Mouse (Mus musculus): ENCODE measurements around the gene Mrpl38. TPM values are rescaled to one million over a fixed set of nuclear protein-coding genes. Genes with fewer than 3 reads are reported as not detected.

Mrpl38 gene
- polyA plus RNA-seq, 1 experiment from 2014 or later = 44.1 TPM

- no peaks in the 10 kb centered on the region for H3K27me3 ChIP-seq (replicated peaks; ENCODE audit: insufficient read depth, low read length)
- no peak for TF ChIP-seq EP300 (IDR thresholded peaks at IDR 0.05)
- TF ChIP-seq CTCF (IDR thresholded peaks at IDR 0.05) = no peak
- peak overlapping the region; percentile 55 for H3K27ac ChIP-seq (ENCODE audit: low read length)
- H3K4me3 ChIP-seq (ENCODE audit: low read depth, low read length) = no peak overlapping the region
- no peak overlapping the region for H3K9ac ChIP-seq (replicated peaks; ENCODE audit: low read depth)
- 29% methylated on average over 3 of the region's 4 CpGs for WGBS
- no peak overlapping the region for H3K4me2 ChIP-seq (replicated peaks; ENCODE audit: low read depth, low read length)
- no peaks in the 10 kb centered on the region for H3K9me3 ChIP-seq (ENCODE audit: low read length)
- H3K36me3 ChIP-seq (ENCODE audit: insufficient read depth, low read length) = 0 out of 2 replicates have a peak, but pooled peaks cover 6% of the 10 kb centered on the region
- ATAC-seq (no peak), DNase-seq (ENCODE audit: low spot score) (no peak)
- H3K4me1 ChIP-seq (ENCODE audit: insufficient read depth, low read depth, low read length) = peaks cover 20% of the 10 kb centered on the region
Measured at GRCm38 (mm10) chr11:116102472-116102871, 36.2 kb downstream of the Mrpl38 start.

DNA sequence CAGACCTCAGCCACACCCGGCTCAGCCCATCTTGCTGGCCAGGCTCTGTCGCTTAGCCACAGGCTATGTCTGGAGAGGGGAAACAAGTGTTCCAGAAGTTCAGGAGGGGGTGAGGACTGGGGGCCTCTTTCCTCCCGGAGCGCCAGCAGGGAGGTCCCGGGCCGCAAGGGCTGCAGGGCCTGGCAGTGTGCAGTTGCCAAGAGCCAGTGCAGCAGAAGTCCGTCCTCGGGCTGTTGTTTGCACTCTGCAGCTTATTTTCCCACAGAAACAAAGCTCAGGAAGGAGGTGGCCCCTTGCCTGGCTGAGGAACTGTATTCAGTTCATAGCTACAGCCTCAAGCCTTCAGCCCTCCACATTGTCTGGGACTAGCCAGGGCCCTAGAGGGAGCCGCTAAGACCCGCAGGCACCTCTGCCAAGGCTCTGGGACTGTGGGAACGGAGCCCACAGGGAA, 36.7 kb downstream of the Mrpl38 start:
- Histone ChIP-seq H3K4me2 (replicated peaks; ENCODE audit: low read depth, low read length) (no peak overlapping the region; the same call in 1 of the 2 replicates), H3K9me3 (ENCODE audit: low read length) (no peaks in the 10 kb centered on the region), H3K27me3 (replicated peaks; ENCODE audit: insufficient read depth, low read length) (no peaks in the 10 kb centered on the region), H3K27ac (ENCODE audit: low read length) (peak overlapping the region; percentile 55), H3K4me1 (ENCODE audit: insufficient read depth, low read depth, low read length) (peaks cover 16% of the 10 kb centered on the region), H3K36me3 (ENCODE audit: insufficient read depth, low read length) (0 out of 2 replicates have a peak, but pooled peaks cover 6% of the 10 kb centered on the region), H3K4me3 (ENCODE audit: low read depth, low read length) (no peak overlapping the region), H3K9ac (replicated peaks; ENCODE audit: low read depth) (no peak overlapping the region)
- WGBS = 13% methylated on average over 11 of the region's 11 CpGs
- TF ChIP-seq EP300 (IDR thresholded peaks at IDR 0.05) (no peak), CTCF (IDR thresholded peaks at IDR 0.05) (peak; percentile 17)
- ATAC-seq (peak; percentile 42), DNase-seq (ENCODE audit: low spot score) (no peak)

GRCm38 (mm10) chr11:116100839-116101238, 37.8 kb downstream of the Mrpl38 start:
- H3K9ac ChIP-seq (replicated peaks; ENCODE audit: low read depth) = no peak overlapping the region
- H3K27me3 ChIP-seq (replicated peaks; ENCODE audit: insufficient read depth, low read length) = no peaks in the 10 kb centered on the region
- no peak overlapping the region for H3K4me2 ChIP-seq (replicated peaks; ENCODE audit: low read depth, low read length)
- H3K9me3 ChIP-seq (ENCODE audit: low read length) = no peaks in the 10 kb centered on the region
- no peak overlapping the region for H3K4me3 ChIP-seq (ENCODE audit: low read depth, low read length)
- no peak for ATAC-seq
- H3K27ac ChIP-seq (ENCODE audit: low read length) = no peak overlapping the region
- DNase-seq (ENCODE audit: low spot score) = no peak
- 0 out of 2 replicates have a peak, but pooled peaks cover 1% of the 10 kb centered on the region for H3K36me3 ChIP-seq (ENCODE audit: insufficient read depth, low read length)
- H3K4me1 ChIP-seq (ENCODE audit: insufficient read depth, low read depth, low read length) = peaks cover 16% of the 10 kb centered on the region
- TF ChIP-seq EP300 (IDR thresholded peaks at IDR 0.05) (no peak), CTCF (IDR thresholded peaks at IDR 0.05) (no peak)
- WGBS = 86% methylated on average over 7 of the region's 7 CpGs

DNA sequence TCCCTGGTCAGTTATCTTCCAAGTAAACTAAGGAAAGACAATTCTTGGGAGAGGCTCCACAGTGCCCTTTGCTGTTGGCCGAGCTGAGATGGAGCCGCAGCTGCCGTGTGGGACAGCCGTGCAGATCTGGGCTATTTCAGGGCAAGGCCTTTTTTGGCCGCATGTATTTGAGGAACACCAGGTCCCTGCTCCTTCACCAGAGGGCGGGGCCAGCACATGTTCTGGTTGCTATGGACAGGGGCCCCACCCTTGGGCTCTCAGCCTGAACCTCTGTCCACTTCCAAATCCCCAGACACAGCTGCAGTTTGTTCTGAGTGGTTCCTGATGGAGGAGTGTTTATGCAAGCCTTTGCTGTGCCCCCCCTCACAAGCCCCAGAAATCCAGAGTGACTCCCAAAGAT, 38.3 kb downstream of the Mrpl38 start:
- TF ChIP-seq CTCF (IDR thresholded peaks at IDR 0.05) (no peak), EP300 (IDR thresholded peaks at IDR 0.05) (no peak)
- Histone ChIP-seq H3K9me3 (ENCODE audit: low read length) (no peaks in the 10 kb centered on the region), H3K4me3 (ENCODE audit: low read depth, low read length) (no peak overlapping the region), H3K36me3 (ENCODE audit: insufficient read depth, low read length) (no peaks in the 10 kb centered on the region), H3K27ac (ENCODE audit: low read length) (no peak overlapping the region), H3K9ac (replicated peaks; ENCODE audit: low read depth) (no peak overlapping the region), H3K4me1 (ENCODE audit: insufficient read depth, low read depth, low read length) (peaks cover 16% of the 10 kb centered on the region), H3K4me2 (replicated peaks; ENCODE audit: low read depth, low read length) (no peak overlapping the region), H3K27me3 (replicated peaks; ENCODE audit: insufficient read depth, low read length) (no peaks in the 10 kb centered on the region)
- peak; percentile 66 for ATAC-seq
- peak; percentile 85 for DNase-seq (ENCODE audit: low spot score)
- 37% methylated on average over 6 of the region's 6 CpGs for WGBS

DNA sequence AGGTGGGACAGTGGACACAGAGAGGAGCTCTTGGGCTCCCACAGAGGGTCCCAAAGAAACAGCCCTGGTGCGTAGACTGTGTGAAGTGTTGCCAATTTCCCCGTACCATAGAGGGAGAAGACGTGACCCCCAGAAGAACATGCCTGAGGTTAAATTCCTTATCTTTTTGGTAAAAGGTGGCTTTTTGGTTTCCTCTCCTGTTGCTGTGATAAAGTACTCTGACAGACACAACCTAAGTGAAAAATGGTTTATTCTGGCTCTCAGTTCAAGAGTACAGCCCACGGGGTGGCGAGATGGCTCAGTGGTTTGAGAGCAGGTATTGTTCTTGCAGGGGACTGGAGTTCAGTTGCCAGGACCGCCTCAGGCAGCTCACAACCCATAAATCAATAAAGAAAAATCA, 39.2 kb downstream of the Mrpl38 start:
- DNase-seq (ENCODE audit: low spot score) (no peak), ATAC-seq (no peak)
- TF ChIP-seq CTCF (IDR thresholded peaks at IDR 0.05) = no peak
- H3K36me3 ChIP-seq (ENCODE audit: insufficient read depth, low read length) = no peaks in the 10 kb centered on the region
- no peaks in the 10 kb centered on the region for H3K27me3 ChIP-seq (replicated peaks; ENCODE audit: insufficient read depth, low read length)
- no peak overlapping the region for H3K4me3 ChIP-seq (ENCODE audit: low read depth, low read length)
- no peak overlapping the region for H3K9ac ChIP-seq (replicated peaks; ENCODE audit: low read depth)
- H3K27ac ChIP-seq (ENCODE audit: low read length) = no peak overlapping the region
- no peaks in the 10 kb centered on the region for H3K9me3 ChIP-seq (ENCODE audit: low read length)
- no peak overlapping the region for H3K4me2 ChIP-seq (replicated peaks; ENCODE audit: low read depth, low read length)
- H3K4me1 ChIP-seq (ENCODE audit: insufficient read depth, low read depth, low read length) = peaks cover 16% of the 10 kb centered on the region
- WGBS = 85% methylated on average over 6 of the region's 6 CpGs

GRCm38 (mm10) chr11:116098711-116099460, 39.8 kb downstream of the Mrpl38 start:
- DNase-seq (ENCODE audit: low spot score) = no peak
- 50% methylated on average over 14 of the region's 14 CpGs for WGBS
- H3K4me3 ChIP-seq (ENCODE audit: low read depth, low read length) = no peak overlapping the region
- H3K4me2 ChIP-seq (replicated peaks; ENCODE audit: low read depth, low read length) = no peak overlapping the region
- no peak overlapping the region for H3K27ac ChIP-seq (ENCODE audit: low read length)
- ATAC-seq = no peak
- TF ChIP-seq CTCF (IDR thresholded peaks at IDR 0.05) (no peak), EP300 (IDR thresholded peaks at IDR 0.05) (no peak)
- peaks cover 16% of the 10 kb centered on the region for H3K4me1 ChIP-seq (ENCODE audit: insufficient read depth, low read depth, low read length)
- no peaks in the 10 kb centered on the region for H3K9me3 ChIP-seq (ENCODE audit: low read length)
- H3K36me3 ChIP-seq (ENCODE audit: insufficient read depth, low read length) = no peaks in the 10 kb centered on the region
- no peaks in the 10 kb centered on the region for H3K27me3 ChIP-seq (replicated peaks; ENCODE audit: insufficient read depth, low read length)
- no peak overlapping the region for H3K9ac ChIP-seq (replicated peaks; ENCODE audit: low read depth)
